Mouse (Mus musculus) bone marrow, adult 2 months (tissue): Measurements from ENCODE around the gene Muc3.

Experiments
- CTCF ChIP-seq: fragments of 200-500 bp; IDR thresholded peaks from 2 replicates; pipeline ENCODE4 v1.5.1; 2011; ENCODE audit warnings: low read length, control low read depth; ENCODE audit not compliant: control insufficient read depth, insufficient read depth
- POLR2A ChIP-seq: fragments of 200-500 bp; IDR thresholded peaks from 2 replicates; pipeline ENCODE4 v1.6.1; 2011; ENCODE audit warnings: low read depth, mild to moderate bottlenecking, control low read depth, low read length, borderline replicate concordance; ENCODE audit not compliant: control insufficient read depth

- TF ChIP-seq CTCF: no peak
- no peak for TF ChIP-seq POLR2A
These were observed 58.3 kb downstream of the Muc3 start for GRCm38 (mm10) chr5:137090870-137091269.
